Mouse (Mus musculus): ENCODE results near the gene Fam107b.

The Fam107b gene

GRCm38 (mm10) chr2:3773089-3773488, 202.8 kb downstream of the Fam107b start:
- WGBS: 71% methylated on average over 4 of the region's 4 CpGs

DNA sequence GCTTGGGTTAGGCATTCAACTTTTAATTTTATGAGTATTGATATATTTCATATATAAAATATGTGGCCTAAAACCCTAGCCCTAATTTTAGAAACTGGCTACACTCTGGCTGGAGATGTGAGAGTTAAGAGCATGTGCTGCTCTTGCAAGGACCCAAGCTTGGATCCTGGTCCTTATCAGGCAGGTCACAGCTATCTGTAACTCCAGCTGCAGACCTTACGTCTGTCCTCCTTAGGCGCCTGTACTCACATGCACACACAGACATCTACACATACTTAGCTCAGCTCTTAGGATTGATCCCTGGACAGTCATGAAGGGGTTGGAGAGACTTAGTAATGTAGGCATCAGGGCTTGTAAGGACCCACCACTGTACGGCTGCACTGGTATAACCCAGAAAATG, 205.3 kb downstream of the Fam107b start:
- WGBS: 94% methylated on average over 3 of the region's 3 CpGs

- 91% methylated on average over 6 of the region's 6 CpGs for WGBS
These were observed 207.4 kb downstream of the Fam107b start for GRCm38 (mm10) chr2:3777696-3778095.

DNA sequence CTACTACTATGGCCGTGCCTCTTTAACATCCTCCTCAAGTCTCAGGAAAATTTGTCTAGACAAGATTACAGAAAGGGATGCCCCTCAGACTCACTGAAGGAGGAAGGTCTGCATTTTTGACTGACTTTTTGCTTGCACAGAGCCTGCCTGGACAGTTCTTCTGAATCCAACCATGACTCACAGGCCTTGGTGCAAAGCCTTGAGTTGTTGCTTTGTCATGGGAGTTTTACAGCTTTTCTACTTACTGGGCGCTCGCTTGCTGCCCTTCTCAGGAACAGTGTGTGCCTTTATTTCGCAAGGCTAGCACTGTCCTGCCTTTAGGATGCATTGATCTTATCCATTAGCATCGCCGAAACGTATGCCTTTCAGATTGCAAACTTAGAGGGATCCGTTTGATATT, 215.3 kb downstream of the Fam107b start:
- WGBS: 91% methylated on average over 8 of the region's 8 CpGs

DNA sequence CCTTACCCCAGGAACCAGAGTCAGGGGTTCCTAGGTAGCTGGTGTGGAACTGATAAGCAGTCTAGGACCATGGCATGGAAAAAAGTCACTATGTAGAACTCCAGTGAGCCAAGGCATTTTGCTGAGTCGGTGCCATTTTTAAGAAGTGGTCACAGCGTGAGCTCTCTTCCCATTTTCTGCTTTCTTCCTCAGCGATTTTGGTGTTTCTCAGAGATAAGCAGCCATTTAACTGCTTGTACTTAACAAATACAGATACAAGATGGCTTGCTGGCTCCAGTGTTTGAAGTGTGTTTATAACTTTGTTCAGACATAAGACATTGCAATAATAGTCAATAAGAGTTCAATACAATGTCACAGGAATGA, 218.1 kb downstream of the Fam107b start:
- WGBS: 85% methylated on average over 3 of the region's 3 CpGs

GRCm38 (mm10) chr2:3796543-3796942, 226.3 kb downstream of the Fam107b start:
- 75% methylated on average over 5 of the region's 5 CpGs for WGBS

- WGBS: 14% methylated on average over 18 of the region's 18 CpGs
These were observed 229.7 kb downstream of the Fam107b start for GRCm38 (mm10) chr2:3799767-3800554.

DNA sequence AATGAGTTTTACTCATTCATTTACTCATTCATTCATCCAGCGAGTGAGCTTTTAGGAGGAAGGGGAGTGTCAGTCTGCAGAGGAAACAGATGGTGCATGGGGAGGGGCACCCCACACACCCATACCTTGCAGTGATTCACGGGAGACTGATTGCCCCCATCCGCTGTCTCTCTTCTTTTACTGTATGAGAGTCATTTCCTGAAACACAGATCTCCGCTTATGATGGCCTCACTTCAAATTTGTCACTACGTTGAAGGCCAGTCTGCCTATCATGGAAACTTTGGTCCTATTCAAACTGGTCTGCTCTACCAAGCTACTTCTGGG, 230.2 kb downstream of the Fam107b start:
- WGBS: 51% methylated on average over 5 of the region's 5 CpGs

DNA sequence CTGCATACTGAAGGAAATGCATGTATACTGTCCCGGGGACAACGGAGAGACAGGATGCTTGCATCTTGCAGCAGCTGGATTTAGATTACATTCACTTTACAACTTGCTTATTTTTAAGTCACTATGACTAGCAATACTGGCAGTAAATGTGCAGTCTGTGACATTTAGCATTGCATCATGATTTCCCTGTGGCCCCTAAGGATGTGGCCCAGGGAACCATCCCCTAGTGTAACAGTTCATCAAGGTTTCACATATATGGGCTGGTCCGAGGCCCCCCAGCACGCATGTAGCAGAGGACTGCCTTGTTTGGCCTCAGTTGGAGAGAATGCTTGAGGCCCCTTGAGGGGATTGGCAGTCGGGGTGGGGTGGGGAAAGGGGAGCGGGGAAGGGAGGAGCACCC, 235.5 kb downstream of the Fam107b start:
- 61% methylated on average over 6 of the region's 6 CpGs for WGBS

GRCm38 (mm10) chr2:3810321-3810720, 240.0 kb downstream of the Fam107b start:
- WGBS: 65% methylated on average over 5 of the region's 5 CpGs

DNA sequence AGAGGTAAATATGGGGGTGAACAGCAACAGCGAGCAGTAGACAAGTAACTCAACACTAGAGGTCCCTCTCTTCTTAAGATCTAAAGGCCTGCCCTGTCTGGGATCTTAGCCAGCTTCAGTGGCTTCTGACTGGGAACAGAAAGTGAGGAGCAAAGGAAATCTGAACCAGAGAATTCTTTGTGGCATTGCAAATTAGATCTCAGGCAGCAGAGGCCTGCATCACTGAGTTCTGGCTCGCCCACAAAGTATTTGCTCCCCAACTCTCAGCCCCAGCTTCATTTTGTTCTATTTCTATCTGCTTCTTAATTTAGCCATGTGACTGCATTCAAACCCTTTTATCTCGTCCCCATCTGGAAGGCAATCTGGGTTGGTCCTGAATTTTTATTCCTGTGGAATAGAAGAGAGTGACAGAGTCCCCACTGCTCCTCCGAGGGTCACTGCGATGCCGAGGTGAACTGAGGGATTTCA, 245.9 kb downstream of the Fam107b start:
- WGBS: 16% methylated on average over 6 of the region's 6 CpGs

DNA sequence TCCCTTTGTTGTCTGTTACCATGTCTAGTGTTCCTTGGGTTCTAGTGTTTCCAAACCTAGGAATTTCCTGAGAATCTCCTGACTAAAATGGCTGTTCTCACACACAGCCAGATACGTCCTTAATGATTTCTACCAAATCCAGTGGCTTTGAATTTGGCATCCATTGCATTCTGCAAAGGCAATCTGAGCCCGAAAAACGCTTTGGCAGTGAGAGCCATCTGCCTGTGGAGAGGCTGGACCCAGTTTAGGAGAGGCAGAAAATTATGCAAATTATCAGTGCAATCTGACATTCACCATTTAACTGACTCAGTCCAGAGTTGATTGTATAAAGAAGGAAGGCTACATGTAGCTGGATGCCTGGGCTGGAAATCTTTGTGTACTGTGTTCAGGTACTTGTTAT, 247.3 kb downstream of the Fam107b start:
- 45% methylated on average over 3 of the region's 3 CpGs for WGBS

- whole genome bisulfite sequencing: 88% methylated on average over 8 of the region's 8 CpGs
These were observed 252.5 kb downstream of the Fam107b start for GRCm38 (mm10) chr2:3822483-3823455.
